Mouse (Mus musculus) testis, postnatal 14 days (tissue): ENCODE data around the gene Dbp.
A peak's percentile ranks its signal among the peaks of the same experiment; 100 is the strongest.
"Not testable (repeated sequence)": the region's sequence is repeated elsewhere in the genome, so short reads cannot be mapped to it uniquely, and the experiment has no call there.

Experiments used
- DNase-seq: peaks from one replicate; pipeline ENCODE4 v3.0.0; 2021; ENCODE audit warnings: low spot score

The Dbp gene

GRCm38 (mm10) chr7:45704730-45705442, at the start of gene Dbp:
Gene Dbp, plus strand, starts transcription at chr7:45705088.
- peak; percentile 99 for DNase-seq

GRCm38 (mm10) chr7:45660746-45661478, 44.0 kb upstream of the Dbp start:
- DNase-seq, result no peak

- DNase-seq, result not testable (repeated sequence)
These were observed 43.2 kb upstream of the Dbp start for GRCm38 (mm10) chr7:45661702-45662101.

GRCm38 (mm10) chr7:45665303-45666138, 39.4 kb upstream of the Dbp start:
- DNase-seq, result no peak

- no peak for DNase-seq
These were observed 38.7 kb upstream of the Dbp start, which contains the start of gene Fut2 for GRCm38 (mm10) chr7:45666161-45666560. Gene Fut2, minus strand, starts transcription at chr7:45666394.

- no peak for DNase-seq
These were observed 37.1 kb upstream of the Dbp start for GRCm38 (mm10) chr7:45667761-45668160.

GRCm38 (mm10) chr7:45668921-45669320, 36.0 kb upstream of the Dbp start:
- no peak for DNase-seq

- DNase-seq, result no peak
These were observed 27.1 kb upstream of the Dbp start for GRCm38 (mm10) chr7:45677627-45678295.

- no peak for DNase-seq
These were observed 26.4 kb upstream of the Dbp start for GRCm38 (mm10) chr7:45678513-45678912.

- no peak for DNase-seq
These were observed 24.8 kb upstream of the Dbp start for GRCm38 (mm10) chr7:45679966-45680621.

GRCm38 (mm10) chr7:45681046-45681736, 23.7 kb upstream of the Dbp start:
- DNase-seq, result no peak

- peak; percentile 75 for DNase-seq
These were observed 22.5 kb upstream of the Dbp start for GRCm38 (mm10) chr7:45682144-45683126.

- no peak for DNase-seq
These were observed 21.4 kb upstream of the Dbp start, which contains the start of gene Ntn5 for GRCm38 (mm10) chr7:45683396-45684050. Gene Ntn5, plus strand, starts transcription at chr7:45684022.

- DNase-seq, result no peak
These were observed 19.1 kb upstream of the Dbp start for GRCm38 (mm10) chr7:45685811-45686210.

- DNase-seq, result no peak
These were observed 18.0 kb upstream of the Dbp start for GRCm38 (mm10) chr7:45686841-45687240.

- no peak for DNase-seq
These were observed 15.8 kb upstream of the Dbp start for GRCm38 (mm10) chr7:45689099-45689498.

GRCm38 (mm10) chr7:45689800-45690199, 15.1 kb upstream of the Dbp start:
- DNase-seq, result peak; percentile 76

GRCm38 (mm10) chr7:45692364-45692763, 12.5 kb upstream of the Dbp start:
- no peak for DNase-seq
